Mouse (Mus musculus) kidney, embryonic 15.5 days (tissue): ENCODE data around the gene Ush2a. TPM values are rescaled to one million over a fixed set of nuclear protein-coding genes. Genes with fewer than 3 reads are reported as not detected.

ENCODE experiments used
- ATAC-seq: fragments of 200-750 bp; cut with Nextera tagmentation; replicated peaks from 2 replicates; pipeline ENCODE4 v1.8.0; 2017; ENCODE audit warnings: moderate TSS enrichment; ENCODE audit not compliant: low FRiP score
- H3K27ac ChIP-seq: fragments of 300-500 bp; sonication (generic); 2 replicates; pipeline ENCODE4 v1.5.1; 2015; ENCODE audit warnings: mild to moderate bottlenecking, inconsistent platforms
- H3K27me3 ChIP-seq: fragments of 300-500 bp; sonication (generic); 2 replicates; pipeline ENCODE4 v1.6.1; 2015; ENCODE audit warnings: inconsistent platforms
- H3K36me3 ChIP-seq: fragments of 300-500 bp; sonication (generic); 2 replicates; pipeline ENCODE4 v1.6.1; 2015; ENCODE audit warnings: inconsistent platforms
- H3K4me1 ChIP-seq: fragments of 300-500 bp; sonication (generic); 2 replicates; pipeline ENCODE4 v1.6.1; 2015; ENCODE audit warnings: inconsistent platforms
- H3K4me2 ChIP-seq: fragments of 300-500 bp; sonication (generic); 2 replicates; pipeline ENCODE4 v1.6.1; 2015; ENCODE audit warnings: moderate library complexity, mild to moderate bottlenecking, inconsistent platforms
- H3K4me3 ChIP-seq: fragments of 300-500 bp; sonication (generic); replicated peaks from 2 replicates; pipeline ENCODE4 v1.5.1; 2015; ENCODE audit warnings: mild to moderate bottlenecking, inconsistent platforms
- H3K9ac ChIP-seq: fragments of 300-500 bp; sonication (generic); 2 replicates; pipeline ENCODE4 v1.6.1; 2015; ENCODE audit warnings: mild to moderate bottlenecking, inconsistent platforms
- H3K9me3 ChIP-seq: fragments of 300-500 bp; sonication (generic); replicated peaks from 2 replicates; pipeline ENCODE4 v1.6.1; 2016; ENCODE audit warnings: inconsistent platforms
- WGBS: fragments of 180-500 bp; shearing (Covaris S2); methylation state at CpG from one replicate; pipeline ENCODE4 v1.1.7; 2015; ENCODE audit warnings: mixed read lengths; 5-methylcytosine and 5-hydroxymethylcytosine counted together
- polyA plus RNA-seq: library from polyadenylated mRNA; unstranded; fragments of >200 nt; fragmentation: Nextera tagmentation; extraction: Ambion mirVana; gene quantifications from 2 replicates; pipeline ENCODE4 v1.2.1, GENCODE M21; 2015

Ush2a gene
- polyA plus RNA-seq, 1 experiment from 2014 or later: 0.01 TPM

DNA sequence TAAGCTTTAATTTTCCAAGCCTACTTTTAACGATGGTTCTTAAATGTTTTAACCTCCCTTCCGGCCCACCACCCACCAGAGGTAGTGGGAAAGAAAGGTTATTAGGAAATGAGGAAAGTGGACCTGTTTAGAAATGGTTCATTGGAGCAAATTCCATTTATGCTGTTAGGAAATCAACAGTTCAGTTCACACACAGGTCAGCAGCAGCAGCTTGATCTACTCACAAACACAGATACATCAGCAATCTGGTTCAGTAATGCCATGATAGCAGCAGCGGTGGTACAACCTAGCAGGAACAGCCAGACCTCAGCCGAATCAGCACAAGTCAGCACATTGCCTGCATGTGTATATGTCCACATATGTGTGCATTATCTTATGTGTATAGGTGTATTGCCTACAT, 748.8 kb downstream of the Ush2a start:
- Histone ChIP-seq H3K27me3 (0 out of 2 replicates have a peak, but pooled peaks cover 3% of the 10 kb centered on the region), H3K36me3 (no peaks in the 10 kb centered on the region; the same call in 1 of the 2 replicates), H3K4me1 (peaks cover 35% of the 10 kb centered on the region), H3K9me3 (no peaks in the 10 kb centered on the region), H3K9ac (no peak overlapping the region), H3K4me3 (no peak overlapping the region), H3K27ac (no peak overlapping the region), H3K4me2 (no peak overlapping the region)
- 81% methylated on average over 4 of the region's 4 CpGs for WGBS
- ATAC-seq: no peak

DNA sequence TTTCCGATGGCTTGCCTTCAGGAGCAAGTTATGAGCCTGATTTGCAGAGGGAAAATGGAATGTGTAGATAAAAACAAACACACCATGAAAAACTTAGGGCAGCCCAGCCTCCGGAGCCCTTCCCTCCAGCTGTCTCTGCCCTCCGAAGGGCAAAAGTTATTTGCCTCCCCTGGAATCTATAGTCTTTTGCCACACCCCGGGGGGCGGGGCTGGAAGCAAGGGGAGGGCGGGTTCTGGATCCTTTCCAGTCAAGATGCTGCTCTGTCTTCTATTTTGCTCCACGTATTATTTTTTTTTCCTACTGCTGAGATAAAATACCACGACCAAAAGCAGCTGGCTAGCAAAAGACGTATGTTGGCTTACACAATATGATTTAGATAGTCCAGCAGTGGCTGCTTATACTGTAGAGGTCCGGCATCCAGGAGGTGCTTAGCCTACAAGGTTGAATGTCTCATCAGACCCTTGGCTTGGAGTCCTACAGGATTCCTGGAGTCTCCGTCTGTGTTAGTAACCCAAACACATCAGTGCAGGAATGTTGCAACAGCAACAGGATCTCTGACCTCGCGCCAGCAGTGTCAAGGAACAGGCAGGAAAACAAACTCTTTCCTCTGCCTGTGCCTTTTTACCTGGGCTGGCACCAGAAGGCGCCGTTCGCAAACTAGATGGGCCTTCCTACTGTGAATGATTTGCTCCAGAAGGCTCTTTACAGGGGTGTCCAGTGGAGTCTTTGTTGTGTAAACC, 751.2 kb downstream of the Ush2a start:
- WGBS: 4% methylated on average over 16 of the region's 16 CpGs
- Histone ChIP-seq H3K4me2 (peak overlapping the region; percentile 51), H3K4me3 (peak overlapping the region; percentile 5; the same call in 1 of the 2 replicates), H3K9me3 (no peaks in the 10 kb centered on the region), H3K27ac (no peak overlapping the region), H3K36me3 (no peaks in the 10 kb centered on the region), H3K4me1 (peaks cover 19% of the 10 kb centered on the region), H3K27me3 (0 out of 2 replicates have a peak, but pooled peaks cover 3% of the 10 kb centered on the region), H3K9ac (no peak overlapping the region)
- ATAC-seq: peak; percentile 38

DNA sequence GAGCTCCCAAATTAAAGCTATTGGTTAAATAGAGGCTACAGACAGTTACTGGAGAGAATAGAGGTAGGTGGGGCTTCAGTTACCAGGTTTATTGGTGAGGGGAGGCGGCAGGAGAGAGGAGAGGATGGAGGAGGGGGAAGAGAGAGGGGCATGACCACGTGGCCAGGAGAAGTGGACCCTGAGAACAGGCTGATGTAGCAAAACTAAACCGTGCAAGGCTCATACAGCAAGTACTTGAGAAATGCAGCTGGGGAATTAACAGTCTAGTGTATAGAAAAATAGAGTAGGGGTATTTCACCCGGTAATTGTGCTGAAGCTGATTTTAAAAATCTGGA, 751.7 kb downstream of the Ush2a start:
- Histone ChIP-seq H3K4me1 (peaks cover 17% of the 10 kb centered on the region), H3K4me2 (peak overlapping the region; percentile 51), H3K9ac (no peak overlapping the region), H3K4me3 (peak overlapping the region; percentile 5; the same call in 1 of the 2 replicates), H3K27ac (no peak overlapping the region), H3K9me3 (no peaks in the 10 kb centered on the region), H3K27me3 (0 out of 2 replicates have a peak, but pooled peaks cover 3% of the 10 kb centered on the region), H3K36me3 (no peaks in the 10 kb centered on the region)
- peak; percentile 47; the same call in 1 of the 2 replicates for ATAC-seq
- WGBS: 5% methylated on average over 4 of the region's 4 CpGs
